Mouse (Mus musculus) neural tube, embryonic 11.5 days (tissue): ENCODE data around the gene Srgap3. TPM values are rescaled to one million over a fixed set of nuclear protein-coding genes. Genes with fewer than 3 reads are reported as not detected.
A peak's percentile ranks its signal among the peaks of the same experiment; 100 is the strongest.
"Not testable (repeated sequence)": the region's sequence is repeated elsewhere in the genome, so short reads cannot be mapped to it uniquely, and the experiment has no call there.

Experiments used
- ATAC-seq: fragments of 200-750 bp; cut with Nextera tagmentation; 2 replicates; pipeline ENCODE4 v1.8.0; 2017; ENCODE audit warnings: moderate number of reproducible peaks, mild to moderate bottlenecking, moderate TSS enrichment, moderate library complexity; ENCODE audit not compliant: insufficient read depth, low FRiP score, low TSS enrichment
- DNase-seq: peaks from one replicate; pipeline ENCODE4 v3.0.0-alpha.2; 2015; ENCODE audit warnings: low spot score
- H3K27ac ChIP-seq: fragments of 300-500 bp; sonication (generic); 2 replicates; pipeline ENCODE4 v1.5.1; 2014; ENCODE audit warnings: low read depth, mild to moderate bottlenecking, low read length
- H3K27me3 ChIP-seq: fragments of 300-500 bp; sonication (generic); 2 replicates; pipeline ENCODE4 v1.6.1; 2014; ENCODE audit warnings: mild to moderate bottlenecking, low read length, mixed read lengths; ENCODE audit not compliant: control insufficient read depth, insufficient read depth
- H3K36me3 ChIP-seq: fragments of 300-500 bp; sonication (generic); 2 replicates; pipeline ENCODE4 v1.6.1; 2014; ENCODE audit warnings: mild to moderate bottlenecking, low read length, moderate library complexity, mixed read lengths; ENCODE audit not compliant: control insufficient read depth, insufficient read depth
- H3K4me1 ChIP-seq: fragments of 300-500 bp; sonication (generic); 2 replicates; pipeline ENCODE4 v1.6.1; 2014; ENCODE audit warnings: low read length, mixed read lengths; ENCODE audit not compliant: control insufficient read depth, insufficient read depth
- H3K4me2 ChIP-seq: fragments of 300-500 bp; sonication (generic); 2 replicates; pipeline ENCODE4 v1.6.1; 2014; ENCODE audit warnings: low read depth, mild to moderate bottlenecking, moderate library complexity
- H3K4me3 ChIP-seq: fragments of 300-500 bp; sonication (generic); 2 replicates; pipeline ENCODE4 v1.5.1; 2014; ENCODE audit warnings: low read depth, low read length
- H3K9ac ChIP-seq: fragments of 300-500 bp; sonication (generic); 2 replicates; pipeline ENCODE4 v1.6.1; 2014; ENCODE audit warnings: mild to moderate bottlenecking, low read length
- H3K9me3 ChIP-seq: fragments of 300-500 bp; sonication (generic); 2 replicates; pipeline ENCODE4 v1.6.1; 2016; ENCODE audit warnings: low read length; ENCODE audit not compliant: control insufficient read depth
- WGBS: fragments of 180-500 bp; shearing (Covaris S2); extraction: QIAGEN DNeasy Blood & Tissue Kit; methylation state at CpG from one replicate; pipeline ENCODE4 v1.1.7; 2014; 5-methylcytosine and 5-hydroxymethylcytosine counted together
- polyA plus RNA-seq: library from polyadenylated mRNA; unstranded; fragments of >200 nt; fragmentation: Nextera tagmentation; extraction: Ambion mirVana; gene quantifications from 2 replicates; pipeline ENCODE4 v1.2.1, GENCODE M21; 2014

Gene Srgap3
- polyA plus RNA-seq, 1 experiment from 2014 or later = 37.4 TPM

- 90% methylated on average over 9 of the region's 9 CpGs for WGBS
- H3K9ac ChIP-seq = no peak overlapping the region
These were observed 78.7 kb downstream of the Srgap3 start for GRCm38 (mm10) chr6:112868197-112868957.

GRCm38 (mm10) chr6:112866096-112866495, 81.0 kb downstream of the Srgap3 start:
- 90% methylated on average over 4 of the region's 4 CpGs for WGBS
- H3K4me3 ChIP-seq = no peak overlapping the region
- H3K4me1 ChIP-seq = peaks cover 13% of the 10 kb centered on the region
- H3K27ac ChIP-seq = no peak overlapping the region
- H3K36me3 ChIP-seq = no peaks in the 10 kb centered on the region
- DNase-seq (no peak), ATAC-seq (no peak)
- H3K9me3 ChIP-seq = no peaks in the 10 kb centered on the region
- no peaks in the 10 kb centered on the region for H3K27me3 ChIP-seq
- no peak overlapping the region for H3K4me2 ChIP-seq
- no peak overlapping the region for H3K9ac ChIP-seq

More at GRCm38 (mm10) chr6:112868197-112868957, 78.7 kb downstream of the Srgap3 start:
- Histone ChIP-seq H3K27me3 (no peaks in the 10 kb centered on the region), H3K9me3 (no peaks in the 10 kb centered on the region), H3K4me3 (no peak overlapping the region), H3K27ac (no peak overlapping the region), H3K36me3 (no peaks in the 10 kb centered on the region), H3K4me2 (no peak overlapping the region), H3K4me1 (peaks cover 11% of the 10 kb centered on the region)
- no peak for ATAC-seq
- DNase-seq = no peak

- peak; percentile 45; the same call in 1 of the 2 replicates for ATAC-seq
- Histone ChIP-seq H3K9ac (no peak overlapping the region), H3K4me3 (no peak overlapping the region), H3K4me2 (no peak overlapping the region), H3K27me3 (no peaks in the 10 kb centered on the region), H3K36me3 (no peaks in the 10 kb centered on the region), H3K4me1 (peaks cover 13% of the 10 kb centered on the region), H3K27ac (0 out of 2 replicates have a peak overlapping the region, but pooled peaks have one; percentile 17), H3K9me3 (no peaks in the 10 kb centered on the region)
- peak; percentile 34 for DNase-seq
- 71% methylated on average over 6 of the region's 6 CpGs for WGBS
These were observed 82.0 kb downstream of the Srgap3 start for GRCm38 (mm10) chr6:112865021-112865531.

- Histone ChIP-seq H3K27ac (no peak overlapping the region), H3K27me3 (no peaks in the 10 kb centered on the region), H3K9ac (no peak overlapping the region), H3K9me3 (no peaks in the 10 kb centered on the region), H3K4me2 (no peak overlapping the region), H3K36me3 (no peaks in the 10 kb centered on the region), H3K4me1 (peaks cover 15% of the 10 kb centered on the region), H3K4me3 (no peak overlapping the region)
- ATAC-seq (no peak), DNase-seq (no peak)
- WGBS = 84% methylated on average over 7 of the region's 7 CpGs
These were observed 84.6 kb downstream of the Srgap3 start for GRCm38 (mm10) chr6:112862465-112862864.

- Histone ChIP-seq H3K36me3 (no peaks in the 10 kb centered on the region), H3K27me3 (no peaks in the 10 kb centered on the region), H3K4me2 (no peak overlapping the region), H3K4me1 (peaks cover 18% of the 10 kb centered on the region), H3K9ac (no peak overlapping the region), H3K4me3 (no peak overlapping the region), H3K9me3 (no peaks in the 10 kb centered on the region), H3K27ac (no peak overlapping the region)
- no peak for ATAC-seq
- WGBS = 87% methylated on average over 11 of the region's 11 CpGs
- DNase-seq = no peak
These were observed 85.4 kb downstream of the Srgap3 start for GRCm38 (mm10) chr6:112861351-112862297.

DNA sequence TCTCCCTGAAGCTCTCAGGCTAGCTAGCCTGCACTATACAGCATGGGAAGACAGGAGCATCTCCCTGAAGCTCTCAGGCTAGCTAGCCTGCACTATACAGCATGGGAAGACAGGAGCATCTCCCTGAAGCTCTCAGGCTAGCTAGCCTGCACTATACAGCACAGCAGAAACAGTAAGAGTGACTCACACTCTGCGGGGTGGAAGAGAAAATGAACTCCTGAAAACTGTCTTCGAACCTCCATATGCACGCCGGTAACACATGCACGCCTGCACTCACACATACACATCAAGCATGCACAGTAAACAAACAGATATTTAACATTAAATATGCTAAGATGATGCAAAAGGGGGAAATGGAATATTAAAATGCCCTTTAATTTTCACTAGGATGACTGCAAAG, 86.8 kb downstream of the Srgap3 start:
- H3K4me1 ChIP-seq = peaks cover 11% of the 10 kb centered on the region
- not testable (repeated sequence) for H3K27ac ChIP-seq, H3K9ac ChIP-seq, H3K4me2 ChIP-seq, H3K9me3 ChIP-seq, DNase-seq, H3K4me3 ChIP-seq, H3K27me3 ChIP-seq, H3K36me3 ChIP-seq, ATAC-seq
- WGBS = 95% methylated on average over 5 of the region's 5 CpGs

GRCm38 (mm10) chr6:112857057-112857456, 90.0 kb downstream of the Srgap3 start:
- ATAC-seq (peak; percentile 25; the same call in 1 of the 2 replicates), DNase-seq (peak; percentile 46)
- Histone ChIP-seq H3K9ac (no peak overlapping the region), H3K27me3 (no peaks in the 10 kb centered on the region), H3K36me3 (no peaks in the 10 kb centered on the region), H3K9me3 (no peaks in the 10 kb centered on the region), H3K27ac (no peak overlapping the region), H3K4me3 (no peak overlapping the region), H3K4me1 (peaks cover 11% of the 10 kb centered on the region; the same call in 1 of the 2 replicates), H3K4me2 (no peak overlapping the region)
- WGBS = 37% methylated on average over 6 of the region's 6 CpGs

GRCm38 (mm10) chr6:112855183-112855582, 91.9 kb downstream of the Srgap3 start:
- Histone ChIP-seq H3K4me3 (no peak overlapping the region), H3K9ac (no peak overlapping the region), H3K4me2 (no peak overlapping the region), H3K9me3 (no peaks in the 10 kb centered on the region), H3K36me3 (no peaks in the 10 kb centered on the region), H3K27me3 (no peaks in the 10 kb centered on the region), H3K27ac (no peak overlapping the region), H3K4me1 (0 out of 2 replicates have a peak, but pooled peaks cover 10% of the 10 kb centered on the region)
- DNase-seq = no peak
- no peak for ATAC-seq
- WGBS = 90% methylated on average over 6 of the region's 6 CpGs
